Mouse (Mus musculus): Measurements from ENCODE around the gene Myl7. TPM values are rescaled to one million over a fixed set of nuclear protein-coding genes. Genes with fewer than 3 reads are reported as not detected.

Myl7 gene
- polyA plus RNA-seq, 2 experiments: 0.36 to 0.92 TPM

DNA sequence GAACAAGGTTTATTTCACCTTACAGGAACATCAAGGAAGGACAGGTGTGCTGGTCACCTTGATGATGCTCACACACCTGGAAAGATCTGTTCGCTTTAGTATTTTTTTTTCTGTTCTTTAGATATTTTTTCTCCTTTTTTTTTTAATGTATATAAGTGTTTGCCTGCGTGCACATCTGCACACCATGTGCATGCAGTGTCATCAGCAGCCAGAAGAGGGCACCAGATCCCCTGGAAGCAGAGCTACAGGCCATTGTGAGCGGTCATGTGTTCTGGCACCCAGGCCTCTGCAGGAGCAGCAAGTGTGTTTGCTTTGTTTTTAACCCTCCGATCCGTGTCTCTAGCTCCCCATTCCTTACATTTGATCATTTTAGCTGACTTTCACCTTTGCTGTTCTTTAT, 18.7 kb downstream of the Myl7 start:
- H3K4me2 ChIP-seq (replicated peaks; ENCODE audit: low read depth, low read length, severe bottlenecking): no peak overlapping the region
- H3K4me1 ChIP-seq (ENCODE audit: control insufficient read depth, insufficient read depth, low read length): peaks cover 14% of the 10 kb centered on the region
- H3K36me3 ChIP-seq (ENCODE audit: control insufficient read depth, insufficient read depth, low read length): peaks cover 14% of the 10 kb centered on the region
- 56% methylated on average over 5 of the region's 5 CpGs for WGBS
- TF ChIP-seq POLR2A (IDR thresholded peaks at IDR 0.05; ENCODE audit: borderline replicate concordance, extremely low read depth, insufficient read depth, insufficient read length): no peak
- DNase-seq (ENCODE audit: low spot score): no peak
- no peaks in the 10 kb centered on the region for H3K9me3 ChIP-seq (ENCODE audit: control insufficient read depth, low read length)
- no peaks in the 10 kb centered on the region for H3K27me3 ChIP-seq (ENCODE audit: control insufficient read depth, insufficient read depth, low read length)
- ATAC-seq (ENCODE audit: low FRiP score, low read depth): no peak
- H3K4me3 ChIP-seq (replicated peaks; ENCODE audit: low read length): no peak overlapping the region
- H3K27ac ChIP-seq (replicated peaks; ENCODE audit: low read depth, low read length): no peak overlapping the region
- no peak overlapping the region for H3K9ac ChIP-seq (ENCODE audit: low read depth, low read length, severe bottlenecking)

DNA sequence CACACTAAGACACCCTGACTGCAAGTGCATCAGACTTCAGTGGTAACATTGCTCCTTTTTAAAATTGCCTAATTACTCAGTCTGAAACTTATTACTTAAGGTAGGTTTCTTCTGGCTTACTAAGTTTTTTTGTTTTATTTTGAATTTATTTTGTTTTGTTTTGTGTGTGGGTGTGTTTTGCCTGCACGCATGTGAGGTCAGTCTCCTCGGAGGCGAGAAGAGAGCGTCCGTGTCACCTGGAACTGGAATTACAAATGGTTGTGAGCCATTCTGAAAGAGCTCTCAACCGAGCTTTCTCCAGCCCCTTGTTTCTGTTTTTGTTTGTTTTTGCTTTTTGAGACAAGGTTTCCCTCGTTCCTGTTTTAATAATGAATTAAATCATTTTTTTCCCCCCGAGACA, 19.9 kb downstream of the Myl7 start:
- ATAC-seq (ENCODE audit: low FRiP score, low read depth) (no peak), DNase-seq (ENCODE audit: low spot score) (no peak)
- Histone ChIP-seq H3K4me3 (replicated peaks; ENCODE audit: low read length) (peak overlapping the region; percentile 59), H3K9ac (ENCODE audit: low read depth, low read length, severe bottlenecking) (peak overlapping the region; percentile 65), H3K9me3 (ENCODE audit: control insufficient read depth, low read length) (no peaks in the 10 kb centered on the region), H3K36me3 (ENCODE audit: control insufficient read depth, insufficient read depth, low read length) (peaks cover 27% of the 10 kb centered on the region), H3K4me1 (ENCODE audit: control insufficient read depth, insufficient read depth, low read length) (peaks cover 14% of the 10 kb centered on the region), H3K27ac (replicated peaks; ENCODE audit: low read depth, low read length) (peak overlapping the region; percentile 81), H3K27me3 (ENCODE audit: control insufficient read depth, insufficient read depth, low read length) (no peaks in the 10 kb centered on the region), H3K4me2 (replicated peaks; ENCODE audit: low read depth, low read length, severe bottlenecking) (peak overlapping the region; percentile 60)
- 44% methylated on average over 8 of the region's 8 CpGs for WGBS
- no peak for TF ChIP-seq POLR2A (IDR thresholded peaks at IDR 0.05; ENCODE audit: borderline replicate concordance, extremely low read depth, insufficient read depth, insufficient read length)

DNA sequence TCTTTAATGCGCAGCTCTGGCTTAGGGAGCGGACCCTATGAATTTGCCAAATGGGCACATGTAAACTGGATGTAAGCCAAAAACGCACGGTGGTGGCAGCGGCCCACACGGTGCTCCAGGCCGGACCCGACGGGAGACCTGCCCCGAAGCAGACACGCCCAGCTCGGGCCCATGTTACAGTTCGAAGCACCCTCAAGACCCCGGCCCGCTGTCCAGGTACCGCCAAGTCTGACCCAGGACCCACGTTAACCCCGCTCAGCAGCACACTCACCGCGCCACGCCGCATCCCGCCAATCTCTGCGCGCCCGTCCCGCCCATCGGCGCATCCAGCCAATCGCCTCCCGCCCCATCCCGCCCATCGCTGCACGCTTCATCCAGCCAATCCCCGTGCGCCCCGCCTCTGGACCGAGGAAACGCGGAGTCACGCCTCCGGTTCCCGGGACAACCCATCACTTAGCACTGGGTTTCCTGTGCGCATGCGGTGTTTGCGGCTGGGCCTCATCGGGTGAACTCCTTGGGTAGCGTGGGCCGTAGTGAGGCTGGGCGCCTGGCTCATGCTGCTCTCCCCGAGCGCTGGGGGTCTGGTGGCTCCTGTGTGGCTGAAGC, 20.6 kb downstream of the Myl7 start, which contains the start of gene Pold2:
Gene Pold2 (minus strand): TSS at position 372 of the 606 bp plus-strand sequence.
- WGBS: under 1% methylated on average over 51 of the region's 52 CpGs
- peak; percentile 98 for DNase-seq (ENCODE audit: low spot score)
- H3K4me2 ChIP-seq (replicated peaks; ENCODE audit: low read depth, low read length, severe bottlenecking): peak within 1 kb of the TSS; percentile 60
- TF ChIP-seq POLR2A (IDR thresholded peaks at IDR 0.05; ENCODE audit: borderline replicate concordance, extremely low read depth, insufficient read depth, insufficient read length): peak; percentile 65; the same call in 1 of the 2 replicates
- H3K27ac ChIP-seq (replicated peaks; ENCODE audit: low read depth, low read length): peak within 1 kb of the TSS; percentile 81
- H3K36me3 ChIP-seq (ENCODE audit: control insufficient read depth, insufficient read depth, low read length): peaks cover 33% of the 10 kb centered on the region
- ATAC-seq (ENCODE audit: low FRiP score, low read depth): peak; percentile 99
- H3K9me3 ChIP-seq (ENCODE audit: control insufficient read depth, low read length): no peaks in the 10 kb centered on the region
- no peaks in the 10 kb centered on the region for H3K27me3 ChIP-seq (ENCODE audit: control insufficient read depth, insufficient read depth, low read length)
- H3K9ac ChIP-seq (ENCODE audit: low read depth, low read length, severe bottlenecking): peak within 1 kb of the TSS; percentile 68
- H3K4me1 ChIP-seq (ENCODE audit: control insufficient read depth, insufficient read depth, low read length): peaks cover 14% of the 10 kb centered on the region
- H3K4me3 ChIP-seq (replicated peaks; ENCODE audit: low read length): peak within 1 kb of the TSS; percentile 59

DNA sequence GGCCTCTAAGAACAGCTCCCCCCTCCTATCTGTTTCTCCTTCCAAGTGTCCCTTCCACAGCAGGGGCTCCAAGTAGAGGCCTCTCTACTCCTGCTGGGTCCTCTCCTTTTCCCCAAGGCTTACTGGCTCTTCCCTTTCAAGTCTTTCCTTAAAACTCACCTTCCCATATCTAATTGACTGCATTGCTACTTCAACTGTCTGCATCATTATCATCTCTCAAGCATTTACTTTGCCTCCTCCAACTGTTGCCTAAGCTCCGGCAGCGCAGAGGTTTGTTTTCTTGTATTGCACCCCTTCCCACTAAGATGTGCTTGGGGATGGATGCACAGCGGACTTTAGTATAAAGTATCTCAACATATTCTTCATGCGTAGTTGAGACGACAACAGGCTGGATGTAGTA, 21.2 kb downstream of the Myl7 start:
- peaks cover 39% of the 10 kb centered on the region for H3K36me3 ChIP-seq (ENCODE audit: control insufficient read depth, insufficient read depth, low read length)
- WGBS: 2% methylated on average over 5 of the region's 5 CpGs
- peaks cover 14% of the 10 kb centered on the region for H3K4me1 ChIP-seq (ENCODE audit: control insufficient read depth, insufficient read depth, low read length)
- ATAC-seq (ENCODE audit: low FRiP score, low read depth) (no peak), DNase-seq (ENCODE audit: low spot score) (no peak)
- H3K9ac ChIP-seq (ENCODE audit: low read depth, low read length, severe bottlenecking): peak overlapping the region; percentile 68
- no peaks in the 10 kb centered on the region for H3K9me3 ChIP-seq (ENCODE audit: control insufficient read depth, low read length)
- no peaks in the 10 kb centered on the region for H3K27me3 ChIP-seq (ENCODE audit: control insufficient read depth, insufficient read depth, low read length)
- H3K27ac ChIP-seq (replicated peaks; ENCODE audit: low read depth, low read length): peak overlapping the region; percentile 9; the same call in 1 of the 2 replicates
- H3K4me3 ChIP-seq (replicated peaks; ENCODE audit: low read length): peak overlapping the region; percentile 59
- H3K4me2 ChIP-seq (replicated peaks; ENCODE audit: low read depth, low read length, severe bottlenecking): peak overlapping the region; percentile 60
- TF ChIP-seq POLR2A (IDR thresholded peaks at IDR 0.05; ENCODE audit: borderline replicate concordance, extremely low read depth, insufficient read depth, insufficient read length): no peak

DNA sequence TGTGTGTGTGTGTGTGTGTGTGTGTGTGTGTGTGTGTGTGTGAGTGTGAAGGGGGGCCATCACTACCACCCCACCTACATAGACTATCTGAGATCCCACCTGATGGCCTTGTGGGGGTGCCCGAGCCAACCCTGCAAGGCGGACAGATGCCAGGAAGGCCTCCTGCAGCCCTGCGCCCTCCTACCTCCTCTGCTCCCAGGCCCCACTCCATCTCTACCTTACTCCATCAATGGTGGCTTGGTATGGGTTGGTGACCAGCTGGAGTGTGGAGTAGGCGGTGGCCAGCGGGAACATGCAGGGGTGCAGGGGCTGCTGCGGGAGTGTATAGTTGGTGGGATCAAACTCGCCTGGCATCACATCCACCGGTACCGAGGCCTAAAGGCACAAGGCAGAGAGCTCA, 25.4 kb downstream of the Myl7 start:
- TF ChIP-seq POLR2A (IDR thresholded peaks at IDR 0.05; ENCODE audit: borderline replicate concordance, extremely low read depth, insufficient read depth, insufficient read length): no peak
- H3K9ac ChIP-seq (ENCODE audit: low read depth, low read length, severe bottlenecking): no peak overlapping the region
- 86% methylated on average over 9 of the region's 9 CpGs for WGBS
- H3K4me2 ChIP-seq (replicated peaks; ENCODE audit: low read depth, low read length, severe bottlenecking): no peak overlapping the region
- peaks cover 9% of the 10 kb centered on the region for H3K4me1 ChIP-seq (ENCODE audit: control insufficient read depth, insufficient read depth, low read length)
- no peaks in the 10 kb centered on the region for H3K27me3 ChIP-seq (ENCODE audit: control insufficient read depth, insufficient read depth, low read length)
- H3K4me3 ChIP-seq (replicated peaks; ENCODE audit: low read length): no peak overlapping the region
- no peaks in the 10 kb centered on the region for H3K9me3 ChIP-seq (ENCODE audit: control insufficient read depth, low read length)
- ATAC-seq (ENCODE audit: low FRiP score, low read depth): no peak
- DNase-seq (ENCODE audit: low spot score): no peak
- no peak overlapping the region for H3K27ac ChIP-seq (replicated peaks; ENCODE audit: low read depth, low read length)
- peaks cover 72% of the 10 kb centered on the region for H3K36me3 ChIP-seq (ENCODE audit: control insufficient read depth, insufficient read depth, low read length)

All from limb, embryonic 14.5 days (tissue).